ENCODE assay signal across 12 mouse cellular contexts in the genomic region with DNA sequence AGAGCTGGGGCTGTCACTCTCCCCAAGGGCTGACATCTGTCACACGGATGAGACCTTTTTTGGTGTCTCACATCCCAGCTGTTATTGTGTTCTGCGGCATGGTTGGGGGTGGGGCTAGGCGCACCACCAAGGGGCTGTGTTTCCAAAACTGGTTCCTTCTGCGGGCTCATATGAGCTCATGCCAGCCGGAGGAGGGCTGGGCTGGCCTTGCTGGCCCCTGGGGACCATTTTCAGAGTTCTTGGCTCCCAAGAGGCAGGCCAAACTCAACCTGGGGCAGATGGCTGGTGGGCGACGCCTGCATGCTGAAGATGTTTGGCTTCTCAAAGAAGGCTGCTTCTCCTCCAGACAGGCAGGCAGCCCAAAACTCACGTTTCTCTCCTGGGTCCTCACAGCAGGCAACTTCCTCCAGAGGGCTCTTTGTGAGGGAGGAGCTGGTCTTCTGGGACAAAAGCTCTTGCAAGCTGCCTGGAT.
DNase-seq lines count a peak whose midpoint lies in the region; ATAC-seq and TF ChIP-seq lines count a peak whose summit lies in the region.
"Had no signal": no experiment of that assay in that cellular context is flagged by ENCODE, and none has a peak within 500 bp of the region (broad histone marks: within the 10 kb centered on the region; RNA-seq: fewer than 3 reads in every experiment).

No protein-coding gene starts in this region.

- H3K4me1 ChIP-seq in heart, postnatal 0 days (ENCODE audit: control insufficient read depth, insufficient read depth), result no peaks in the 10 kb centered on the region
- H3K4me1 ChIP-seq in E14TG2a.4 (replicated peaks; ENCODE audit: low read depth, low read length), result peaks cover 33% of the 10 kb centered on the region
- peaks cover 10% of the 10 kb centered on the region; the same call in 1 of the 2 replicates for H3K4me1 ChIP-seq in spleen, adult 2 months (ENCODE audit: control insufficient read depth, insufficient read depth, insufficient read length)
- H3K4me1 ChIP-seq: midbrain, embryonic 15.5 days had no signal

- no peaks in the 10 kb centered on the region for H3K36me3 ChIP-seq in heart, postnatal 0 days (replicated peaks; ENCODE audit: control insufficient read depth, insufficient read depth, low read length)
- no peaks in the 10 kb centered on the region for H3K36me3 ChIP-seq in E14TG2a.4 (ENCODE audit: insufficient read depth, low read length)
- H3K36me3 ChIP-seq in spleen, adult 2 months (ENCODE audit: control insufficient read depth, insufficient read depth, low read length), result no peaks in the 10 kb centered on the region
- H3K36me3 ChIP-seq: midbrain, embryonic 15.5 days; stomach, embryonic 15.5 days had no signal

- H3K9me3 ChIP-seq in heart, postnatal 0 days (replicated peaks; ENCODE audit: control insufficient read depth, low read length), result no peaks in the 10 kb centered on the region
- H3K9me3 ChIP-seq in E14TG2a.4 (ENCODE audit: low read length), result peaks cover 11% of the 10 kb centered on the region
- H3K9me3 ChIP-seq: midbrain, embryonic 15.5 days; stomach, embryonic 15.5 days had no signal

- H3K27me3 ChIP-seq in heart, postnatal 0 days (ENCODE audit: control insufficient read depth, insufficient read depth, low read length), result 0 out of 2 replicates have a peak, but pooled peaks cover 9% of the 10 kb centered on the region
- H3K27me3 ChIP-seq in E14TG2a.4 (ENCODE audit: insufficient read depth, low read length), result peaks cover 37% of the 10 kb centered on the region
- H3K27me3 ChIP-seq in spleen, adult 2 months (ENCODE audit: control insufficient read depth, insufficient read depth, low read length), result no peaks in the 10 kb centered on the region
- H3K27me3 ChIP-seq: midbrain, embryonic 15.5 days; stomach, embryonic 15.5 days had no signal

- no peak overlapping the region for H3K4me3 ChIP-seq in heart, postnatal 0 days (ENCODE audit: low read depth, low read length)
- H3K4me3 ChIP-seq in E14TG2a.4 (replicated peaks; ENCODE audit: low read length), result 0 out of 2 replicates have a peak overlapping the region, but pooled peaks have one; percentile 7
- no peak overlapping the region for H3K4me3 ChIP-seq in left cerebral cortex, adult 2 months
- H3K4me3 ChIP-seq in spleen, adult 2 months (ENCODE audit: extremely low read depth, insufficient read depth, insufficient read length), result no peak overlapping the region
- H3K4me3 ChIP-seq: erythroblast, embryonic 14.5 days; midbrain, embryonic 15.5 days; stomach, embryonic 15.5 days had no signal

- ATAC-seq in heart, postnatal 0 days (ENCODE audit: insufficient read depth, low read depth), result no peak

- no peak for TF ChIP-seq POLR2A in spleen, adult 2 months (IDR thresholded peaks at IDR 0.05; ENCODE audit: low read depth, low read length)

- WGBS in heart, postnatal 0 days, result 41% methylated on average over 8 of the region's 8 CpGs
- WGBS in spleen, adult 2 months, result 23% methylated on average over 8 of the region's 8 CpGs

- intact Hi-C loops in left cerebral cortex, adult 2 months (cut with DNase I), result loop anchor here (1.0 kb wide), 1 partner anchor 10 kb away; no protein-coding TSS in a partner anchor

- TF ChIP-seq CTCF in heart, postnatal 0 days (IDR thresholded peaks at IDR 0.05; ENCODE audit: low read depth), result no peak
- no peak for TF ChIP-seq CTCF in E14TG2a.4 (conservative IDR thresholded peaks at IDR 0.05; ENCODE audit: low read length)
- no peak for TF ChIP-seq CTCF in left cerebral cortex, adult 2 months (IDR thresholded peaks at IDR 0.05)
- TF ChIP-seq CTCF in spleen, adult 2 months (IDR thresholded peaks at IDR 0.05; ENCODE audit: extremely low read depth, insufficient read depth, insufficient read length, insufficient replicate concordance), result no peak

- no peak overlapping the region for H3K4me2 ChIP-seq in heart, postnatal 0 days (ENCODE audit: low read depth, low read length)
- H3K4me2 ChIP-seq: midbrain, embryonic 15.5 days; stomach, embryonic 15.5 days had no signal

- no peak overlapping the region for H3K9ac ChIP-seq in heart, postnatal 0 days (replicated peaks; ENCODE audit: low read depth, low read length)
- H3K9ac ChIP-seq: midbrain, embryonic 15.5 days; stomach, embryonic 15.5 days had no signal

- H3K27ac ChIP-seq in heart, postnatal 0 days (ENCODE audit: low read depth), result peak overlapping the region; percentile 38; the same call in 1 of the 2 replicates
- H3K27ac ChIP-seq in left cerebral cortex, adult 2 months, result peak overlapping the region; percentile 67; the same call in 1 of the 2 replicates
- H3K27ac ChIP-seq in spleen, adult 2 months (ENCODE audit: insufficient read depth, low read length), result peak overlapping the region; percentile 12; the same call in 1 of the 2 replicates
- H3K27ac ChIP-seq: midbrain, embryonic 15.5 days; stomach, embryonic 15.5 days had no signal

- TF ChIP-seq EP300 in heart, postnatal 0 days (IDR thresholded peaks at IDR 0.05; ENCODE audit: low read depth), result no peak

- DNase-seq in heart, postnatal 0 days (ENCODE audit: low spot score), result no peak
- DNase-seq in heart, postnatal 4 days, result no peak
- DNase-seq in left cerebral cortex, adult 2 months (ENCODE audit: extremely low spot score in 1 of 2, low spot score in 2 of 2), result peak; percentile 48 to 76
- DNase-seq in spleen, adult 2 months (ENCODE audit: low read depth in 1 of 2, low spot score in 2 of 2), result peak; percentile 17 to 36
- DNase-seq in urinary bladder, postnatal 14 days (ENCODE audit: low spot score), result no peak
- no peak for DNase-seq in cerebellum, adult 18-20 months
- no peak for DNase-seq in kidney, adult 8-10 months
- DNase-seq: heart, postnatal 10 days had no signal

Comparison
In these comparisons a context has a peak if more than half of its experiments do, and no peak if none do; other contexts are left out.
1. DNase-seq: peak in left cerebral cortex, adult 2 months (2 of 2) and spleen, adult 2 months (2 of 2); none in heart, postnatal 0 days (single experiment), heart, postnatal 4 days (single experiment), urinary bladder, postnatal 14 days (single experiment), cerebellum, adult 18-20 months (0 of 2) and kidney, adult 8-10 months (0 of 2).
2. H3K27ac ChIP-seq: peak in every context shown above with its lines; median percentile 67 in left cerebral cortex, adult 2 months; 38 in heart, postnatal 0 days; 12 in spleen, adult 2 months.